Mouse (Mus musculus) adrenal gland, postnatal 25 days (tissue): ENCODE results near the gene Gm7534. TPM values are rescaled to one million over a fixed set of nuclear protein-coding genes. Genes with fewer than 3 reads are reported as not detected.

Experiments
- DNase-seq: peaks from one replicate; pipeline ENCODE4 v3.0.0; 2021; ENCODE audit warnings: mixed read lengths
- long read RNA-seq: library from polyadenylated mRNA; stranded (forward); transcript quantifications from one replicate; pipeline ENCODE4 v2.0.0, GENCODE M21; 2021
- total RNA-seq: library from RNA; stranded (reverse); gene quantifications from 2 replicates; pipeline ENCODE4 v1.2.3, GENCODE M21; 2021

Gene Gm7534
- total RNA-seq: not detected in 2 replicates
- long read RNA-seq: 0 reads

DNA sequence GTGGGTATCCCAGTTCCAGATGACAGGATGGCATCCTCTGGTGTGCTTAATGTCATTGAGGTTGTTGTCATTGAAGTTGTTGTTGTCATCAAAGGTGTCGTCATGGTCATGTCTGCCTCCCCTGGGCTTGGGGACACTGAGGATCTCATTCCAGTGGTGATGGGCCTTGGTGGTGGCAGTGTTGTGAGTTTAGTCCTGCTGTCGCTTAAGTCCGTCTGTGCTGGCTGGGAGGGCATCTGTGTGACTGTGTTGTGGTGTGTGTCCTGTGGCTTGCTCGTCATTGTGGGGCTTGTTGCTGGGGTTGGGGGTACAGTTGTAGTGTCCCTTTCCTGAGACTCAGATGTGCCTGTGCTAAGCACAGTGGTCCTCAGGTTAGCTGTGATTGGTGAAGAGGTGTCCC lies at the start of gene Gm7534:
Gene Gm7534, minus strand, starts transcription at position 101 of the 400 bp plus-strand sequence.
- no peak for DNase-seq

DNA sequence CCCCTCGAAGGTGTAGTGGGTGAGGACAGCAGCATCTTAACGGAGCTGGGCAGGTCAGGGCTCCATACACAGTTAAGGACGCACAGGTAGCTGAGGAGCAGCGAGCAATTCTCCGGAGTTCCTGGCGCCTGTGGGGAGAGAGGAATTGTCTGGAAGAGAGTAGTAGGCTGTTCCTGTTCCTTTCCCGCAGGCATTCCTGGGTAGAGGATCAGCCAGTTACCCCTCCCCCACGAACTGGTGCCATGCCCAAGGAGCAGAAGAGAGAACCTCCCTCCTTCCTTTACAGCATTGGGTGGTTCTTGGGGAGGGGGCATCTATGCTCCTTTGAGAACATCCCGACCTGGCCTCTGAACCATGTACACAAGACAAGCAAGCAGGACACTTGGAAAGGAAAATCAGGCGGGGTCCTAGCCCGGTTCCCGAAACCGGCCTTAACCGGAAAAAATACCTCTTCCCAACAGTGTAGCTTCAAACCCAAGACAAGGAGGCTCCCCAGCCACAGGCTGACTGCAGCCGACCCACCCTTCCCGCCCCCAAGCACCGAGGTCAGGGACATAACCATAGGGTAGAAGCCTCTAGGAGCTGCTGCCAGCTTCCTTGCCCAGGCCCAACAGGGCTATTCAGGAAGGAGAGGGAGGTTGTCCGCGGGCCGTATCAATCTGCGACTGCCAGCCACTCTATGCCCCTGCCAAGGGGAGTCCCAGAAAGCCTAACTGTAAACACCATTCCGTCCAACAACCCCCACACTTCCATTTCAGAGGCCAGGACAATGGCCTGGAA lies 49.5 kb upstream of the Gm7534 start:
- DNase-seq: no peak

DNA sequence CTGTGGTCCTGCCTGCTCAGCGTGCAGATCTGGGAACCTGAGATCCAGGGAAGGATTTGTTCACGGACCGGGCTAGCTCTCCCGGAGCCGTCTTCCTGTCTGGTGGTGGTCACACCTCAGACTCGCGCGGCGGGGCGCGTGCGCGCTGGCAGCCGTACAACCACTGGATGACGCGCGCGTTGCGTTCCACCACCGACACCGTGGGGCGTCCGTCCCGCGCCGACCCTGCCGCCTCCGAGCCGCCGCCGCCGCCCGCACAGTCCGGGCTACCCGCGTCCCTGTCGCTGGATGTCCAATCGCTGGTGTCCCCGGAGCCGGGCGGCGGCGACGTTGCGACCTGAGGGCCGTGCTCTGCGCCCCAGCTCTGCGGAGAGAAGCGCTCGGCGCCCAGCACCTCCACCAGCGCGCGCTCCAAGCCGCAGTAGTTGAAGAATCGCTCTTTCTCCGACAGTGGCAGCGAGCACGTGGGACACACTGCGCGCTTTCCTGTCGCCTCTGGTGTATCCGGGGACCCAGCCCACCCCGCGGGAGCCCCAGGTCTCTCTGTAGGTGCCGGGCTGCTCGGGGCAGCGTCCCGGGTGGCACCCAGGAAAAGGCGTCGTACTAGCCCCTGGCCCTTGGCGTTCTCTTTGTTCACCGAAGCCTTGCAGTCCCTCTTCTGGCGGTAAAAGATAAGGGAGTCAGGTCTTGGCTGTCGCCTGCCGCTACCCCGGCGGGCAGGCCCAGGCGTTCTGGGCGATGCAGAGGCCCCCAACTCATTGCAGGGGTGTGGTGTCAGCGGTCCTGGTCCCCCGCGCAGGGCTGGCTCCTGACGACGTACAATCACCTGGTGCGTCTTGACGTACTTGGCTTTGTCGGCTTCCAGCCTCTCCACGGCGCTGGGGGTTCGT lies 48.7 kb upstream of the Gm7534 start:
- DNase-seq: peak; percentile 45

DNA sequence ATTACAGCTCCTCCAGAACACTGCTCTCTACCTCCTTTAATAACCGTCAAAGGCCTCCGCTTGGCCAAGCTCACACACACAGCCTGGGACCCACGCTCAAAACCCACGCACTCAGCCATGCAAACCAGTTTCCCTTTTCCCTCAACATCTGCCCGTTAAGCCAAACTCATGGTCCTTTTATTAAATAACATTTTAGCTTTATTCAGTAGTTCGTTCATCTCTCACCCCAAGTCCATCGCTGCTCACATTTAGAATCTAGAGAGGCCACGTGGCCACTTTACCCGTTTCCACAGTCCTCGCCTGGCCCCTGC lies 48.1 kb upstream of the Gm7534 start:
- no peak for DNase-seq

DNA sequence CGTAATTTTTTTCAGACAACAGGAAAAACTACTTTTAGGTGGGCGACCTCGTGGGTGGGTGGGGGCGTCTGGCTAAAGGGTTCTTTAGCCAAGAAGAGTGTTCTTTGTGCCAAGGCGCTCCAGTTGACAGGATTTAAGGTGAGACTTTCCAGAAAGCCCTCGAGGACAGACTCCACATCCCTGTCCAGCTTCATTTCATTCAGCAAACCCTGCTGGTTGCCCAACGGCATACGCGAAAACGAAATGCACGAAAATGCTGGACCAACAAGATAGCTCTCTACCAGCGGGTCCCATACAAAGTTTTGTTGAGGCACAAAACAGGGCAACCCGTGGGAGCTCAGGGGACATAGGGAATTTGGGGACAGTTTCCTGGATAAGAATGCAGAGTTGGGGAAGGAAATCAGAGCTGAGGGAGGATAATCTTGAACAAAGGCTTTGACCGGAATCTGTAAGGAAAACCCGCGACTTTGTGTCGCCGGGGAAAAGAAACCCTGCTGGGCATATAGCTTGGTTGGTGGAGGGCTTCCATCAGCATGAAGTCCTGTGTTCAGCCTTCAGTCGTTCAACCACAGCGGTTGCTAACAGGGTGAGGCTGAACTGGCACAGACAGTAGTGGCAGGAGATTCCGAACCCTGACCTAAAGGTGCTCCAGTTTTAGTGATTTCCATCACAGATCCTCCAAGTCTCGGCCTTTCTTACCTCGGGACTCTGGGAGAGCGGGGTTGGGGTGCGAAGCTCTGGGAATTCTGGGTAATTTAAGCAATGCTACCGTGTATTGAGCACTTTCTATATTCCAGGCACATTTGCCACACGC lies 47.5 kb upstream of the Gm7534 start:
- no peak for DNase-seq

DNA sequence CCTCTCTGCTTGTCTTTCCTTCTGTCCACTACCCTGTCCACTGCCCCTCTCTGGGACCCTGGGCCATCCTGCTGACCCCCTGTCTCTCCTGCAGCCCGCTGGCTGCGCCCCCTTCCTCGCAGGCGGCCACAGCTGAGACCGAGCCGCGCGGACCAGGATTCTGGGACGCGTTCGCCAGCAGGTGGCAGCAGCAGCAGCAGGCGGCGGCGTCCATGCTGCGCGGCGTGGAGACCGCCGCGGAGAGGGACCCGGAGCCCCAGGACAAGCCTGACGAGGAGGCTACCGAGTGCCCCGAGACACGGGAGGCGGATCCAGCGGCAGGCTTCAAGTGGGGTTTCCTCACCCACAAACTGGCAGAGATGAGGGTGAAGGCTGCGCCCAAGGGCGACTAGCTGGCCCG lies 46.8 kb upstream of the Gm7534 start:
- DNase-seq: peak; percentile 78

DNA sequence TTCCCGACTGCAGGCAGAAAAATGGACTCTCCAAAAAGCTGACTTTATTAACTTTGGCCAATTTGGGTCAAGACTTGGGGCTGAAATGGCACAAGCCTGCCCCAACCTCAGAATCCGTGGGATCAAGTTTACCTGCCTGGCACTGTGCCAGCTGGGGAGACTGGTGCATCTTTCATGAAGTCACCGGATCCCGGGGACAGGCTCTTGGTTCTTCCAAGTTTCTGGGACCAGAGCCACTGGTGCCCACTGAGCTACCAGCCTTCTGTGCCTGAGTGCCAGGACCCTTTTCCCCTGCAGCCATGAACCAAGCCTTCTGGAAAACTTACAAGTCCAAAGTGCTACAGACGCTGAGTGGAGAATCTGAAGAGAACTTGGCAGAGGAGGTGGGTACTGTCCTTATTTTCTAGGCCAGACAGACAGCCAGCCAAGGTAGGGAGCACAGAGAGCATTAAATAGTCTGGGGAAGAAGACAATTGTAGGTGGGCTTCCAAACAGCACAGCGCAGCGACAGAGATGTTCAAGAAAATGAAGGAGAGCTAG lies 44.0 kb upstream of the Gm7534 start, which contains the start of gene Gm30191:
Gene Gm30191, plus strand, starts transcription at position 217 of the 540 bp plus-strand sequence.
- DNase-seq: no peak

DNA sequence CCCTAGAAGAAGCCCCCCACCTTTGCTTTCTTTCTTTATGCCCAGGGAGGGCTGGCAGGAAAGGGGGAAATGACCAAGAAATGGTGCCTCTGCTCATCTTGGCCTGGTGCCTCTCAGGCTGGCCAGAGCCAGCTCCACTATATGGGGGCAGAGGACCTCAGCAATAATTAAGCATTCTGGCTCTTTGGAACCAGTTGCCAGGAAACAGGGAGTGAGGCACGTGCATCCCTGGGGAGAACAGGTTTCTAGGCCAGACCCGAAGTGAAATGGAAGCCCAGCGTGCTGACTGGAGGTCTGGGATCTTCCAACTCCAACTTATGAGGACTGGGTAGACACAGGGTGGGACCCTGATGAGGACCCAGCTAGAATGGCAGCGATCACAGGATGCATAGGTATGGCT lies 43.5 kb upstream of the Gm7534 start:
- no peak for DNase-seq

DNA sequence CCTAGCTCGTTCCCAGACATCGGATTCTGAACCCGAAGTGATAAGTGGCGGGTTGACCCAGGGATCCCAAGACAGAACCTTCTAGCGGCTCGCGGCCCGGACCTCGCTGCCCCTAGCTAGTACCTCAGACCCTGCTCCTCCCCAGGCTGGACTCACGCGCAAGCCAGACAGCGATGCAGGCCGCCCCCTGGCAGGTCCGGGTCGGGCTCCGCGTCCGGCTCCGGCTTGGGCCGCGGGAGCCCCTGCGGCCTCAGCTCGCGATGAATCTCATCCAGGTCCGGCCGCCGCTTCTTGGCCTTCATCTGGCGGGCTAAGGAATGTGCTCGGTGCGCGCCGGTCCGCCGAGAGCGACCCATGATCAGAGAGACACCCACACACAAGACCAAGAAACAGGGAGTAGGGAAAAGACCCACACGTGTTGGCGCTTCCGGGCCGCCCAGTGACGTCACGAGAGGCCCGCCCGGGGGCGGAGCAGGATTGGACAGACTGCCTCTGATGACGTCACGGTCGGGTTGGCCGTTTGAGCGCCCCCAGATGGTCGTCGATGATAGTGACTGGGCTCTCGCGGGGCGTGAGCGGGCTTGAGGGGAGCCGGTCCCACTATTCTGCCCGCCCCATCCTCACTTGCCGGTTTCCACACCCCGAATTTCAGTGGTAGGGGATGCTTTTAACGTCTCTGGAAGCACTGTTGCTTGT lies 42.5 kb upstream of the Gm7534 start, which contains the start of gene Zfp593:
Gene Zfp593, minus strand, starts transcription at position 445 of the 696 bp plus-strand sequence.
- peak; percentile 97 for DNase-seq

DNA sequence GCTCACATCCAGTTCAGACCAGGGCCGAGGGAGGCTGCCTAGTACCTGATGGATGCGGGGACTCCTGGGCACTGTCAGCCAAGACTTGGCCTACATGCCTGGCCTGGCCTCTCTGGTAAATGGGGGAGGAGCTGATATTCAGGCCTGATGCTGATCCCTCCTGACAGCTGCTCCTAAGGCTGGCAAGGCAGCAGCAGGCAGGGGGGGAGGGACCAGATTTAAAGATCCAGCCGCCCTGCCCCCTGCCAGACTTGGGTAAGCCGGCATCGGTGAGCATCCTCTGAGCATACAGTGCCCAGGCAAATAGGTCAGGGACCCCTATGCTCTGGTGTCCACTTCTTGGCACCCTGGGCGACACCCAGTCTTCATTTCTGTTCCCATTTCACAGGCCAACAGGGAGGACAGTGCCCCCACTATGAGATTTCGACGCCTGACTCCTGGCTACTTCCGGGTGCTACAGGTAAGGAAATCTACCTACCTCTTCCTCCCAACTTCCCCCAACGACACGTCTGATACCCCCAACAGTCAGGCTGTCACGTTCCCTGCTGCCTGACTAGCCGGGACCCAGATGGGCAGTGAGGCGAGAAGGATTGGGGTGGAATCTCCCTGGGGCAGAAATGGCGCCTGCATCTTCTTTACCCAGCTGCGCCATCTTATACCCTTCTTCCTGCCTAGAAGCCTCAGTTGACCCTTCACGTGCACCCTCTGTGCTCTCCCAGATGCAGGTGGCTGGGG lies 40.9 kb upstream of the Gm7534 start, which contains the start of gene E130218I03Rik:
Gene E130218I03Rik, plus strand, starts transcription at position 147 of the 735 bp plus-strand sequence.
- no peak for DNase-seq

DNA sequence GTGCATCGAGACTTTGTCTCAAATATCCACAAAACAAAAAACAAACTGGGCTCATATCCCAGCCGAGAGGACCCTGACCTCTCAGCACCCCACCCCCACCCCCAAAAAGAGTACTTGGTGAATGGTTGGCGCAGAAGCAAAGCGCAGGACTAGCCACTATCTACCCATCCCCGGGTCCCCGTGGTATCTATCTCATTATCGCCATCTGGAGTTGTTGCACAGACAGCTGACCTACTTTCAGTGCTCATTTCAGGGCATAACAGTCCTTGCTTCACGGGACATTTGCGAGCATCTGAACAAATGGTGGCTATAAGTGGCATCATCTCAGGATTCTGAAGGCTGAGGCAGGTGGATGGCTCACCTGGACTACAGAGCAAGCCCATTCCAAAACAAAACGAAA lies 35.9 kb upstream of the Gm7534 start:
- DNase-seq: no peak

DNA sequence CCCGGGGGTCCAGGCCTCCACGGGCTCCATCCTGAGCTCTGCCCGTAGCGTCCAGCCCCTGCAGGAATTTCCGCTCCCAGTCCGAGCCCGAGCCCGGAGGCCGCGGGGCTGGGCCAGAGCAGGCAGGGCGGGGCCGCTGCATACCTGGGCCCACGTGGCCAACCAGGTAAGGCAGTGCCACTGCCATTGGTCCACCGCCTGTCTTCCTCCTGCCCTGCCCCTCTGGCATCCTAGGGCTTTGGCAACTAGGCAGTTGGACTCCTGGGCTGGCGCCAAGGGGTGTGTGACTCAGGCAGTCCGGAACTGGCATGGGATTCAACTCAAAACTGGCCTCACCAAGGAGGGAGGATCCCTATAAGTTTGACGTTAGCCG lies 35.5 kb upstream of the Gm7534 start, which contains the start of gene Cnksr1:
Gene Cnksr1, minus strand, starts transcription at position 121 of the 373 bp plus-strand sequence.
- peak; percentile 93 for DNase-seq

DNA sequence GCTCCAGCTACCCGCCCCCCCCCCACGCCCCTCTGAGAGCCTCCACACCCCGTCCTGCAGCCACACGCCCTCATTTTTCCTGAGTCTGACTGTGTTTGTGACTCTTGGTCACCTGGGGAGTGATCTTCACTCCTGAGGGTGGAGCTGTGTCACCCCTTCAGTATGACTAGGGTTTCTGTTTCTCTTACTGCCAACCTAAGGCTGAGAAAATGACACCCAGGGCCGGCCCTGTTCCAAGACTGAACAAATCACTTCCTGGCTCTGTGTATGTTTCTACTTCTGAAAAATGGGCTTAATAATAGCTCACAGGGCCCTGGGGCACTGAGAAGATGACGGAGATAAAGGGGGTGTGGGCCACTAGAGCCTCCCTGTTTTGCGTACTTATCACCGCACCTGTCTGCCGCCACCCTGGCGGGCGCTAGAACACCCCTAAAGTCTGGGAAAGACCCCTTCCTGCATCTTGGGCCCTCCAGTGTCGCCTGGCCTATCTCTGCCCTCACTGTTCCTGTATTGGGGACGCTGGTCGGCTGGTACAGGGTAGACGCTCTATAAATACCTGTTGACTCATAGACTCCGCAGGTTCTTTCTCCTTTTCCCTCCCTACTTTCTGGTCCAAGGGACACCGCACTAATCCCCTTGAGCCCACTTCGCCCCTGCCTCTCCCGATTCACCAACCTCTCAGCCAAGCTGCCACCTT lies 34.9 kb upstream of the Gm7534 start:
- DNase-seq: no peak

DNA sequence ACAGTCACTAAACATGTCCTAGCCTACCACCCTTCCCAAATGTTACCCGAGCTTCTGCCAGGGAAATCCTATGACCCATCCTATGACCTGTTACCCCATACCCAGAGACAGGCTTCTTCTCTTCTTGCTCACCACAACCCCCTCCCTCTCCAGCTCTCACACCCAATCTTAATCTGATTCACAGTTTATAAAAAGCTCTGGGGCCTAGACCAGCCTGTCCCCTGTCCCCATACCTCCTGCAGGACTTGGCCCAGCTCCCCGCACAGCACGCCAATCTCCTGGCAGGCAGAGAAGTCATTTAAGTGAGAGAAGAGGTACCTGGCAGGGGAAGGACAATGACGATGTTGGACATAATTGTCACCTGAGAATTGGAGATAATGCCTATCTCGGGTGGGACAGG lies 32.1 kb upstream of the Gm7534 start:
- DNase-seq: no peak

DNA sequence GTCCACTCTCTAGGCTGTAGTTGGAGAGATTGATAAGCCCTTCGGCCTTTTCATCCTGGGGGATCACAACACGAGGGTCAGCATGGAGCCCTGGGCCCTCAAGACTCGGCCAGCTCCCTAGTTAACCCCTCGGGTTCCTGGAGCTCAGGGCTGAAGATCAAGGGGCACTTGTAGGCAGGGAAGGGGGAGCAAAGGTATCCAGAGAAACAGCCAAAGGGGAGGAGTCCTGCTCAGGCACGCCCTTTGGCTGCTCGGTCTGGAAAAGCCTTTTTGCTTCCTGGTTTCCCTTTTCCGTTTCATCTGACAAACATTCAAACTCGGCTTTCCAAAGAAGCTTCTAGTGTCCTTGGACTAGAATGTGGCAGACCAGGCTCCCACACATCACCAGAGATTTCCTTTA lies 27.6 kb upstream of the Gm7534 start:
- no peak for DNase-seq

DNA sequence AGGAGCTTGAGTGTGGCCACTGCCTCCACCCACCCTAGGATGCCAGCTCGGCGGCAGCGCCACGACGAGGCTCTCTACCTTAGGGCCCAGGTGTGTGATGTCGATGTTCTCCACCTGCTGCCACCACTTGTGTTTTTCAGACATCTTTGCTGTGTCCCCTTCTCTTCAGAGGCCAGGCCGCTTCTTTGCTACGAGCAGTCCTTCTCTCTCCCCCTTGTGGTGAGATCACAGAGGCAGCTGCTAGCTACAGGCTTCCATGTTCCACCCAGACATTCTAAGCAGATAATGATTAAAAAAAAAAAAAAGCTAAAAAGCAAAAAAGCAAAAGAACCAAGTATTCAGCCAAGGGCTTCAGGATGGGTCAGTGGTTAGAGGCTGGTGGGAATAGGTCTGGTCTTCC lies 24.4 kb upstream of the Gm7534 start, which contains the start of gene Catsper4:
Gene Catsper4, minus strand, starts transcription at position 190 of the 400 bp plus-strand sequence.
- no peak for DNase-seq

DNA sequence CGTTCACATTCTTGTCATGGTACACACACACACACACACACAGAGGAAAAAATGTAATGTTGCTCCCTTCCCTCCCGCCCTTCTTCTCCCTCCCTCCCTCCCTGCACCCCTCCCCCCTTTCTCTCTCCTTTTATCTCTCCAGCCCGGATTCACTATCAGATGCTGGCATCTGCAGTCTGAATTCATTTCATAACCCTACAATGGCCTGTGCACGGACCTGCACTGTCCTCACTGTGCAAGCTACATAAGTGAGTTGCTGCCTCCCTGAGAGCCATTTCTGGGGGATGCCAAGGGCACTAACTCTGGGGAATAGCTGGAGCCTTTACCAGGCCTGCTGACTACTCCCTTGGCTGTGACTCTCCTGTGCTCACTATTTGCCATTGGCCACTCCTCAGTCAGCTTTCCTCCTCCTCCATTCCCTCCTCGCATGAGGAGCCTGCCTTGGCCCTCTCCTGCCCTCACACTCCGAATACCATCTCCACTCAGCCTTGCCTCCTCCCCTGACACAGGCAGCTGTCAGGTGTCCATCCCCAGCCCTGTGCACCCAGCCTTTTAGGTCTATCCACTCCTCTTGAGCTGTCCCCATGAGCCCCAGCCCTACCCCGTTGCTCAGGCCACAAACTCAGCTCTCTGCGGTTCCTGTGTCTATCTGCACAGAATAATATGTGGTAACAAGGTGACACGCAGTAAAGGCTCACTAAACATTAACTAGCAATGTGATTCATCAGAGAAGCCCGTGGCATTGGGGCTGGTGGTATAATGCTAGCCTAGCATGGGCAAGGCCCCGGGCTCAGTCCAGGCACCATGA lies 20.2 kb upstream of the Gm7534 start:
- no peak for DNase-seq

DNA sequence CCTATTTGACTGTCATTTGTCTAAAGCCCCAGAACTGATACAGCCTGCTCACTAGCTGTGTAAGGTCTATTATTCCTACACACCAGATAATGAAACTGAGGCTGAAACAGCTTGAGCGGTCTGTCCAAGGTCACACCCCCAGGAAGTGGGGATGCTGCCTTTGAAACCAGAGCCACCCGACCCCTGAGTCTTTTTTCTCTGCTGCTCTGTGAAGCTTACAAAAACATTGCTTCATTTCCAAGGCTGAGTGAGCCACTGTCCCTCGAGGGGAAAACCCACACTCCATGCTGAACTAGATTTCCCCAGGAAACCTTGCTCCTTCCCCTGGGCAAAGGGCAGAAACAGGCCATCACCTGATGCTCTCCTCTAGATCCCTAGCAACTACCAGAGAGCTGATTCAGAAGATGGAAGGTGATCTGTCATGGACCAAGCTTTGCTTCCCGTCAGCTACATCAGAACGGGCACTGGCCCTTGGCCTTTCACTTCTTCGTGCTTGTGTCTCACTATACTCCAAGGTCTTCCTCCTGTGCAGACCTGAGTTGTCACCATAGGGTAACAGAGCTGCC lies 3.8 kb upstream of the Gm7534 start:
- DNase-seq: no peak
